Mouse (Mus musculus) olfactory bulb, adult 2 months (tissue): ENCODE measurements around the gene Cubn. TPM values are rescaled to one million over a fixed set of nuclear protein-coding genes. Genes with fewer than 3 reads are reported as not detected.

Experiments used
- H3K27ac ChIP-seq: fragments of 200-500 bp; 2 replicates; pipeline ENCODE4 v1.5.1; 2012; ENCODE audit warnings: low read depth, low read length; ENCODE audit not compliant: insufficient read depth
- H3K4me1 ChIP-seq: fragments of 200-500 bp; 2 replicates; pipeline ENCODE4 v1.6.1; 2012; ENCODE audit warnings: low read length; ENCODE audit not compliant: control insufficient read depth, insufficient read depth
- H3K4me3 ChIP-seq: fragments of 200-500 bp; 2 replicates; pipeline ENCODE4 v1.5.1; 2012; ENCODE audit warnings: mild to moderate bottlenecking, low read depth, low read length, moderate library complexity; ENCODE audit not compliant: insufficient read depth
- CTCF ChIP-seq: fragments of 200-500 bp; IDR thresholded peaks from 2 replicates; pipeline ENCODE4 v1.5.1; 2012; ENCODE audit warnings: low read depth, mild to moderate bottlenecking, low read length, moderate library complexity; ENCODE audit not compliant: insufficient read depth
- POLR2A ChIP-seq: fragments of 200-500 bp; IDR thresholded peaks from 2 replicates; pipeline ENCODE4 v1.6.1; 2012; ENCODE audit warnings: mild to moderate bottlenecking, low read depth, low read length, moderate library complexity; ENCODE audit not compliant: insufficient read depth
- WGBS: fragments of 180-500 bp; shearing (Covaris S2); methylation state at CpG from one replicate; pipeline ENCODE4 v1.1.7; 2018; 5-methylcytosine and 5-hydroxymethylcytosine counted together
- polyA plus RNA-seq: library from polyadenylated mRNA; stranded (reverse); fragments of >200 nt; gene quantifications from 2 replicates; pipeline ENCODE4 v1.2.4, GENCODE M21; 2012; ENCODE audit warnings: low replicate concordance; ENCODE audit not compliant: missing spikeins, insufficient read depth, insufficient read length

Gene Cubn
- polyA plus RNA-seq, 1 experiment = not detected

DNA sequence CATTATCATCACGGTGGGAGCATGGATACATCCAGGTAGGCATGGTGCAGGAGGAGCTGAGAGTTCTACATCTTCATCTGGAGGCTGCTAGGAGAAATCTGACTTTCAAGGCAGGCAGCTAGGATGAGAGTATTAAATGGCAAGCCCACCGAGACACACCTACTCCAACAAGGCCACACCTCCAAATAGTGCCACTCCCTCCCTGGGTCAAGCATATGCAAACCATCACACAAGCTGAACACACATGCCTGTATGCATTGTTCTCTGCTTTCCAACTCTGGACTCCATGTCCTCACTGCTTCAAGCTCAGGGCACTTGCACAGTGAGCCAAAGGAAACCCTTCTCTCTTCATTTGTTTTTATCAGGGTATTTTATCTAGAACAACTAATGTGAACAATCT lies 233.0 kb downstream of the Cubn start:
- no peaks in the 10 kb centered on the region for H3K4me1 ChIP-seq
- TF ChIP-seq CTCF = no peak
- TF ChIP-seq POLR2A = no peak
- no peak overlapping the region for H3K4me3 ChIP-seq
- 90% methylated on average over 2 of the region's 2 CpGs for WGBS
- H3K27ac ChIP-seq = no peak overlapping the region

DNA sequence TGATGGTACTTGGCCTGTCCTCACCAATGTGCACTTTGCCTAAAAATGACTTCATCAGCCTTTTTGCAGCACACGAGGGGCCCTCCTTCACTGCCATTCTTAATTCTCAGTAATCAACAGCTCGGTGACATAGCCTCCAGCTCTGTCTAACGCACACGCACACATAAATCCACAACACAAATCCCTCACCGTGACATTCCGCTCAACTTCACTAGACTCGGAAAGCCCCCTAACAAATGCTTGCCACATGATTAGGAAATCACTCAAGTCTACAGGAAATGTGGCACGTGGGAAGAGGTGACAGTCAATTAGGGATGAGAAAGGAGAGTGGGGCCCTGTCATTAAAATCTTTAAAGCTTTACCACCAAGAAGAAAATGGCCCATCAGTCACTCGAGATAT lies 250.9 kb downstream of the Cubn start:
- no peak for TF ChIP-seq POLR2A
- WGBS = 73% methylated on average over 9 of the region's 9 CpGs
- H3K4me1 ChIP-seq = peaks cover under 1% of the 10 kb centered on the region
- no peak overlapping the region for H3K4me3 ChIP-seq
- H3K27ac ChIP-seq = no peak overlapping the region

DNA sequence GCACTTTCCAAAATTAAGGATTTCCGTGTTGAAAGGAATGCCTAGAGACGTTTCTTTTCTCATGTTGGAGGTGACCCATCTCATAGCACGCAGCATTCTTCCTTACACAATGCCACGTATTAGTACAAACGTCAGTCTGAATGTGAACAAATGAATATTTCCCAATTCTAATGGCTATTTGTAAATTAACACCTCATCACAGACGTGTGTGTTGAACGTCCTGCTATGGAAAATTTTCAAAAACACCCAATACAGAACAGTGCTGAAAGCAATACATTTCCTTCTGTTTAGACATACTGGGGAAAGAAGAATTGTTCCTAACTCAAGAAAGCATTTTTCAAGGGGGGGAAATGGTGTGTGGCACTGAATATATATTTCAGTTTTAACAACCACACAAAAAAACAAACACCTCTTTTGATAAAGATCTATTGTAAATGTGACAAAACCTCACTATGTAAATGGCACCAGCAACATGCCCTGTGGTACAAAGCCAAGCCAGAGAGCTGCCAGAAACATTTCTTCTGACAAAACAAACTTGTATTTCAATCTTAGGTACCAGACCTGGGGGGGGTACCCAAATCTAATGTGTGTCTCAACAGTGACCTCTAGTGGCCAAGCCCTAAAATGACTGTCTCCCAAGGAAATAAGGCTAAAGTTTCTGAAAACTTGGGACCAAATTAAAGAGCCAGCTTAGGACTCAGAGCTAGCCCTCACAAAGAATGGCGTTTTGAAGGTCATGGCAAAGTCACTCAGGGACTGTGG lies 254.3 kb downstream of the Cubn start:
- Histone ChIP-seq H3K4me3 (no peak overlapping the region), H3K4me1 (peaks cover 3% of the 10 kb centered on the region), H3K27ac (no peak overlapping the region)
- WGBS = 71% methylated on average over 8 of the region's 8 CpGs
- TF ChIP-seq CTCF = no peak
- TF ChIP-seq POLR2A = no peak

DNA sequence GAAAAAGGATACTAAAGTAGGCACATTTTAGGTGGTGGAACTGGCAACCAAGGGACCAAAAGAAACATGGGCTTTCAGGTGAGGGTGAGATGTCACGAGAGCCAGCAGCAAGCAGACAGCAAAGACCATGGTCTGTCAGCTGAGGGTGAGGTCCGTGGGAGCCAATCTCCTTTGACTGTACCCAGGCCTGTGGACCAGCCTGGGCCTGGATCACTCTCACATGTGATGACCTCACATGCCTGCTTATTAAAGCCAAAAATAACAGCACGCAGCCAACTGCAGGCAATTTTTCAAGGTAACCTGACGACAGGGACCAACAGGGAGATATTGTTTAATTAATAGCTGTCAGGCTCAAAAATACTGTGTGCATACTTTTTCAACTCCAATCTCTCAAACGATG lies 255.9 kb downstream of the Cubn start:
- WGBS = 58% methylated on average over 5 of the region's 5 CpGs
- no peak for TF ChIP-seq CTCF
- TF ChIP-seq POLR2A = no peak
- H3K4me3 ChIP-seq = no peak overlapping the region
- peaks cover 3% of the 10 kb centered on the region for H3K4me1 ChIP-seq
- H3K27ac ChIP-seq = no peak overlapping the region

DNA sequence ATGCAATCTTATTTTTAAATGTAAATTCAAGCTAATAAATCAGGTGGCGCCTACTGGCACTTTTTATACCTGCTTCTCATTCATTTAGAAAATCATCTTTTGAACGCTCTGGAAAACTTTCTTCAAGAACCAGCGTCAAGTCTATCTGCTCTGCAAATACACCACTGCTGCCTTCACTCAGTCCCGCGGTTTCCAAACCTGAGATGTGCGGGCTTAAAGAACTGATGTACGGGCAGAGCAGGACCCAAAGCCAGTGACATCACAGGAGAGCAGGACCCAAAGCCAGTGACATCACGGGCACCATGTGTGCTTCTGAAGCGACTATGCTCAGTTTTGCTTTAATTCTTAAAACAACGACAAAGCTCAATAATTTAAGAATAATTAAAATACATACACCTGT lies 256.8 kb downstream of the Cubn start:
- WGBS = 95% methylated on average over 10 of the region's 10 CpGs
- Histone ChIP-seq H3K4me3 (no peak overlapping the region), H3K27ac (no peak overlapping the region), H3K4me1 (peaks cover 3% of the 10 kb centered on the region)
- TF ChIP-seq POLR2A = no peak
- TF ChIP-seq CTCF = no peak

DNA sequence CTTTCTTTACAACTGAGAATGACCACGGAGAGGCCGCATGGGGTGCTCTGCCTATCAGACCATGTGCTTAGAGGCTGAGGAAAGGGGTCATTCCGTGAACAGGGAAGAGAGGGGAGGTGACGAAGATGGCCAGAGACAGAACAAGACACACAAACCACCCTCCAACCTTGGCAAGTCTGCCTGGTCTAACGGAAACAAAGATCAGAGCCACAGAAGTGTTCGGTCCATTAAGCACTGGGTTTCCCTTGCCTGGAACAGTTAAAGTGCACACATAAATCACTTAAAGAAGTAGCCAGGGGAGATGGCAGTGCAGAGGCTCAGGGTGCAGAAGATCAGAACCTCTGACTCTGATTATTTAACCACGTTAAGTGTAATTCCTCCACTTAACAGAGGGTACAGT lies 257.7 kb downstream of the Cubn start:
- TF ChIP-seq POLR2A (no peak), CTCF (no peak)
- no peak overlapping the region for H3K27ac ChIP-seq
- H3K4me3 ChIP-seq = no peak overlapping the region
- 71% methylated on average over 7 of the region's 7 CpGs for WGBS
- H3K4me1 ChIP-seq = peaks cover 3% of the 10 kb centered on the region

DNA sequence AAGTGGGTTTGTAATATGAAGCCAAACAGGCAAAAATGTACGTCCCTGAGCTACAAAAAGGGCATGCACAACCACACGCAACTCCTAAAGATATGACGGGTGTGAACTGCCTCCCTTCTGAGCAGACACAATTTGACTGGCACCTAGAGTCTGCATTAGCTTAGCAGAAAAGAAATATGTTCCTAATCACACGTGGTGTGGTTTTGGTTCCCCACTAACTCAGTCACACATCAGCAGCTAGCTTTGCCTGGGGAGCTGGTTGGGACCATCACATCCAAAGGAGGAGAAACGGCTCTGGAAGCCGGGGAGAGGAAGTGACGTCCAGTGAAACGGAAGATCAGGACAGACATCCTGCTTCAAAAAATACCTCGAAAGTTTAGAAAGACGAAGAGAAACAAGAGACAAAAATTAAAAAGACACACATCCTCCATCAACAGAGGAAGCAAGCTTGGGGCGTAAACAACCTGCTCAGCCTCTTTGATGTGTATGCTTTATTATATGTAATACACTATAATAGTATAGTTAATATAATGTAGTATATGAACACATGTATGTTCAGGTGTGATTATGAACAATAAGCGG lies 258.3 kb downstream of the Cubn start:
- TF ChIP-seq POLR2A (no peak), CTCF (no peak)
- no peak overlapping the region for H3K4me3 ChIP-seq
- WGBS = 90% methylated on average over 12 of the region's 12 CpGs
- H3K27ac ChIP-seq = no peak overlapping the region
- peaks cover 3% of the 10 kb centered on the region for H3K4me1 ChIP-seq

DNA sequence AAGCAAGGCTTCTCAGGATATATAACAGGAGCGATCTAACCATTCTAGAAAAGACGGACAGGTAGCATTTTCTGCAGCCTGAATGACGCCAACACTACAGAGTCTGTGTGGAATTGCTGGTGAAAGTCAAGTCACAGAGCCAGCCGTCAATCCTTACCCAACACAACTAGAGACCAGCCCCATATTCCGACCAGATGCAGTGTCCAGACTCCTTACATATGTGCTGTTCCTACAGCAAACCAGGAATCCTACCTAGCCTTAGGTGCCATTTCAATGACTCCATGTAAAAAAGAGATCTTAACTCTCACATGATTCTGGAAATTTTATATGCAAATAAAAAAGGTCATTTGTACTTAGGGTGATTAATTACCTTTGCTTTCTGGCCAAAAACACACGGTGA lies 259.3 kb downstream of the Cubn start:
- Histone ChIP-seq H3K4me3 (no peak overlapping the region), H3K4me1 (peaks cover 3% of the 10 kb centered on the region), H3K27ac (no peak overlapping the region)
- no peak for TF ChIP-seq POLR2A
- TF ChIP-seq CTCF = no peak
- 87% methylated on average over 6 of the region's 6 CpGs for WGBS

DNA sequence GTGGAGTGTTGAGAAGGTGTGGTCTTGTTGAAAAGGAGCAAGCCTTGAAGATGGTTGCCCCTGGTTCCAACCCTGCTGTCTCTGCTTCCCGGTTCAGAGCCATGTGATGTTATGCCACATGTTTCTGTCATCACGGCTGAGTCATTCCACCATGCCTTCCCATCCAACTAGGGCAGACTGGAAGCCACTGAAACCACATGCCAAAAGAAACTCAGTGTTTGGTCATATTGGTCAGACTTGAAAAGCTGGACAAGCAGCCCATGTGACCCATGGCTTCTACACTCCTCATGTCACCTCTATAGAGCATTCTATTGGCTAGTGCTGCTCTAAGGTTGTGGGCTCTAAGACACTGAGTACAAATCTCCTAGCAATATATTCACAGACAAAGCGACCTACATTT lies 261.9 kb downstream of the Cubn start:
- Histone ChIP-seq H3K4me3 (no peak overlapping the region), H3K4me1 (no peaks in the 10 kb centered on the region), H3K27ac (no peak overlapping the region)
- WGBS = 95% methylated on average over 3 of the region's 3 CpGs
- TF ChIP-seq CTCF (no peak), POLR2A (no peak)

Other genes with a start within 250 kb of the Cubn start
- not detected in 2 replicates for gene Rsu1, start 220.4 kb downstream of the Cubn start, polyA plus RNA-seq
- gene Trdmt1, start 52.9 kb upstream of the Cubn start, polyA plus RNA-seq = not detected in 2 replicates
- gene Vim, start 82.1 kb upstream of the Cubn start, polyA plus RNA-seq = not detected in 2 replicates